Mouse (Mus musculus) kidney, postnatal 4 days (tissue): Measurements from ENCODE around the gene Ak2.
A peak's percentile ranks its signal among the peaks of the same experiment; 100 is the strongest.

Experiments used
- DNase-seq, 2 experiments: peaks; one replicate each; pipeline ENCODE4 v3.0.0; 2021; ENCODE audit warnings: mixed read lengths in 2 of 2

The Ak2 gene

GRCm38 (mm10) chr4:129049306-129050011 lies 57.7 kb downstream of the Ak2 start:
- DNase-seq, result peak; percentile 29 to 52

- DNase-seq, result no peak
These were observed 58.6 kb downstream of the Ak2 start for GRCm38 (mm10) chr4:129050365-129050764.

DNA sequence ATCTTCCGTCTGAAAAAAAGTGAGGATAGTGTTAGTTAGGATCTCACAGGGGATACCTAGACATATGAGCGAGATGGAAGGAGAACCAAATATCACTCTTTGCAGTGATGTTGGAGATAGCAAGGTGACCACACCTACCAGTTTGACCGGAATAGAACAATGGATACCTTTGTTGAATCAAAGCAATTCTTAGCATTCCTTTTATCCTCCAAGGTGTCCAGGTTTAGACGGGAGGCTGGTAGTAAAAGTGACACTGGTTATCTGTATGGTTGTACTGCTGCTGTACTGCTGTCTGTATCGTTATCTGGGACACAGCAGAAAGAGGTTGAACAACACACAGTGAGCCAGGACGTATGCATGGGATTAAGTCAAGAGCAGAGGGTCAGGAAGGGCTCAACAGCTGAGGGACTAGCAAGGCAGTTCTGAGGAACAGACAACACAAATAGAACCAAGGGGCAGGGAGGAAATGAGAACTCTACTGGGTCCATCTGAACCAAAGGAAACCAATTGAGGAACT lies 59.2 kb downstream of the Ak2 start:
- DNase-seq, result no peak

DNA sequence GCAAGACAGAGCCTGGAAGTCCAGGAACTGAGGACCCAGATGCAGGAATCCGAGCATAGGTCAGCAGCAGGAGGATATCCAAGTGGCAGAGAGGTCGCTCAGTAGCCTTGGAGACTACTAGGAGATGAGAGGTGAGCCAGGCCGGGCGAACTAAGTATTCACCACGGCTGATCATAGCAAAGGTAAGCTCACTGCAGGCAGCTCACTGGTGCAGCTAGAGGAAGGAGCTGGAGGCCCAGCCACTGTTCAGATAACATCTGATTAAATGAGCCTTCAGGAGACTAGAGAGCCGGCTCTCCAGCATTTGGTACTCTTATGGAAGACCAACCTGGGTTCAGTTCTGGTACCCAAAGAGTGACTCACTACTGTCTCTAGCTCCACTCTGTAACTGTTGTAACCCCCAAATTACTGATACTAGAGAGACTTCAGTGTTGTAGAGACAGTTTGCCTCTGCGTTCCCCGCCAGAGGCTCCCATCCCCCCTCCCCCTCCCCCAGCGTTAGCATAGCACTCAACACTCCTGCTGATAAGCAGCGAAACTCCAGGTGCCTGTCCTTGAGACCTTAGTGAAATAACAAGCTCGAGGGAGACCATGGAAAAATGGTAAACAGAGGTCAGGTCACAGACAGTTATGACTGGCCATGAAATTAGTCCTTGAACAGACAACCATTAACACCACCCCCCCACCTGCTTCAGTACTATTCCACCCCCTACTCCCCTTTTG lies 59.9 kb downstream of the Ak2 start:
- no peak for DNase-seq

GRCm38 (mm10) chr4:129054757-129055156 lies 63.0 kb downstream of the Ak2 start:
- DNase-seq, result no peak

- DNase-seq, result no peak
These were observed 63.8 kb downstream of the Ak2 start for GRCm38 (mm10) chr4:129055562-129055961.

- DNase-seq, result peak; percentile 98 to 99
These were observed 65.9 kb downstream of the Ak2 start for GRCm38 (mm10) chr4:129057533-129058206.

DNA sequence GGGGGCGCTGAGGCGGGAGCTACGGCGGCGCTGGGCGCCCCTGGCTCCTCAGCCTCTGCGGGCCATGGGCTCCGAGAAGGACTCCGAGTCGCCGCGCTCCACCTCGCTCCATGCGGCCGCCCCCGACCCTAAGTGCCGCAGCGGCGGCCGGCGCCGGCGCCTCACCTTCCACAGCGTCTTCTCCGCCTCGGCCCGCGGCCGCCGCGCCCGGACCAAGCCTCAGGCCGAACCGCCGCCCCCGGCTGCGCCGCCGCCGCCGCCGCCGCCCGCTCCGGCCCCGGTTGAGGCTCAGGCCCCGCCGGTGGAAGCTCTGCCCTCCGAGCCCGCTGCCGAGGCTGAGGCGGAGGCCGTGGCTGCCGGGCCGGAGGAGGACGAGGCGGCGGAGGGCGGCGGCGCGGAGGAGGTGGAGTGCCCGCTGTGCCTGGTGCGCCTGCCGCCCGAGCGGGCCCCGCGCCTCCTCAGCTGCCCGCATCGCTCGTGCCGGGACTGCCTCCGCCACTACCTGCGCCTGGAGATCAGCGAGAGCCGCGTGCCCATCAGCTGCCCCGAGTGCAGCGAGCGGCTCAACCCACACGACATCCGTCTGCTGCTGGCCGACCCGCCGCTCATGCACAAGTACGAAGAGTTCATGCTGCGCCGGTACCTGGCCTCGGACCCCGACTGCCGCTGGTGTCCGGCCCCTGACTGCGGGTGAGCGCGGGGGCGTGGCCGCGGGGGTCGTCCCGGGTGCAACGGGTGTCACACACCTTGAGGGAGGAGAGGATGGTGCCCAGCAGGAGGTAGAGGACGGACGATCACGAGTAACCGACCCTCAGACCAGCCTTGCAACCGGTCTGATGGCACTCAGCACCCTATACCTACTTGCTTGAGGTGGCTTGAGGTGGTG lies 66.7 kb downstream of the Ak2 start, which contains the start of gene Rnf19b:
Gene Rnf19b (plus strand): TSS at position 65 of the 886 bp plus-strand sequence.
- DNase-seq, result peak; percentile 55 to 76

- DNase-seq, result peak; percentile 45 to 60
These were observed 67.4 kb downstream of the Ak2 start for GRCm38 (mm10) chr4:129059125-129059551.

DNA sequence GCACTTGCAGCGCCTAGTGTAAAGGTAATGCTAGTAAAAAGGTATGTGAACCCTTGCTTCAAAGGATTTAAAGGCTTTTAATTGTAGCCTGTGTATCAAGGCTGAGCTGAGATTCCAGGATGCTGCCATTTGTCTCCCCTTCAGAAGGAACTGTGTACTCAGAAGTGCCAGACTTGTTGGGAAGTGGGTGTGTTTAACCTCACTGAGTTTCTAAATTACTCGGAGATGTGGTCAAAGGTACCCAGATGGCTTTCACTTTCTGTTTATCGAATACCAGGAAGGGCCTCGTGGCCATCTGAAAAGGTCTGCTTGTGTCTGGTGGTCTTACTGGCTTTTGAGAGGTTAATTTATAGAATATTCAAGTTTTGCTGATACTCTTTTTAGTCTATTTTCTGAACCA lies 68.2 kb downstream of the Ak2 start:
- DNase-seq, result no peak
